Mouse (Mus musculus) brain, embryonic 14.5 days (tissue): ENCODE measurements around the gene Clstn2.

Experiments
- CTCF ChIP-seq: fragments of 200-500 bp; IDR thresholded peaks from 2 replicates; pipeline ENCODE4 v1.5.1; 2012; ENCODE audit warnings: inconsistent platforms, mild to moderate bottlenecking, moderate library complexity, borderline replicate concordance; ENCODE audit not compliant: insufficient read depth, insufficient read length; ENCODE audit errors: extremely low read depth
- POLR2A ChIP-seq: fragments of 200-500 bp; IDR thresholded peaks from 2 replicates; pipeline ENCODE4 v1.6.1; 2012; ENCODE audit warnings: mild to moderate bottlenecking, inconsistent platforms, borderline replicate concordance; ENCODE audit not compliant: poor library complexity, insufficient read depth, insufficient read length, severe bottlenecking; ENCODE audit errors: extremely low read depth

DNA sequence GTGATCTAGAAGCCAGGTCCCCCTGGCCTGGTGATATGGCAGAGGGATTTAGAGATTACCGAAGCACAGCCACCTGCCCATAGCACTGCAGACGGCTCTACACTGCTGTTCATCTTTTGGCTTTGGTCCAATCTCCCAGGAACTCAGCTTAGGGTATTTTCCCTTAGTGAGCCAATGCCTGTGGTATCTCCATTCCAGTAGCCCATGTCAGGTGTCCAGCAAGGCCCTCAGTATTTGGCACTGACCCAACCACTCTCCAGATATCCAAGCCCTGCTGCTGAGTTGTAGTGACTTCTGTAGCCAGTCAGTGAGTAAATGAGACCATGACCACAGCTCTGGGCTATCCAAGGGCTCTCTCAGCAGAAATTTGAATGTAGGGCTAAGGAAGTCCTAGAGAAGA, 330.0 kb downstream of the Clstn2 start:
- TF ChIP-seq POLR2A, result no peak
- no peak for TF ChIP-seq CTCF
